Mouse (Mus musculus) granulocyte monocyte progenitor cell, adult 5-6 weeks (primary cell): ENCODE data around the gene Plcb1. TPM values are rescaled to one million over a fixed set of nuclear protein-coding genes. Genes with fewer than 3 reads are reported as not detected.
A peak's percentile ranks its signal among the peaks of the same experiment; 100 is the strongest.

Experiments
- ATAC-seq: replicated peaks from 2 replicates; pipeline ENCODE4 v1.8.0; 2016; ENCODE audit warnings: mild to moderate bottlenecking, moderate TSS enrichment, inconsistent platforms; ENCODE audit not compliant: poor library complexity, severe bottlenecking
- total RNA-seq, 2 experiments: library from RNA; stranded (forward) in 1 of 2; stranded (reverse) in 1 of 2; fragments of 200-712, 200-1000 nt in 1 of 2; fragments of >200 nt in 1 of 2; fragmentation: Nextera tagmentation in 1 of 2; gene quantifications; 2 replicates each; pipeline ENCODE4 v1.2.3; 2014 to 2017

The Plcb1 gene
- total RNA-seq, 2 experiments from 2014 or later: 7.9 to 8.2 TPM

DNA sequence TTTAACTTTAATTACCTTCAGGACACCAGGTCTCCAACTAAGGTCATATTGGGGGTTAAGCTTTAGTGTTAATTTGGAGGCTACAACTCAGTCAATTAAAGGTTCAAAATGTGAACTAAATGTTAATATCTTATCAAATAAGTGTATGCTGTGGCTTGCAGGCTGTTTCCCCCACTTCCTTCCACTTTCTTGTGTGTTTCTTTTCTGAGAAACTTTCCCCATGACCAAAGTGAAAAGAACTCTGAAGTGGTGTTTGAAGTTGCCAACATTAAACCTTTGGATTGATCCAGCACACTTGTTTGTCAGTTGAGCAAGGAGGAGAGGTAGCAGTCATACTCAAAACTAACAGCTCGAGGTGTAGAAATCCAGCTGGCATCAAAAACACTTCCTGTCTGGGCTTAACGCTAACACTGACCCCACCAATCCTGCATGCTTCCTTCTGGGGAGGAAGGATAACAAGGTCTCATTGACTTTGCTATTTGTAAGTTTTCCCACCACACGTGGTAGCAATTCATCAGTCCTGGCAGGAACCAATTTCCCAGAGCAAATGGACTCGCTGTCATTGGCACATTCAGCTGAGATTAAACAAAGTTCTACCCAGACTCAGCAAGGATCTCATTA lies 249.9 kb downstream of the Plcb1 start:
- peak; percentile 90 for ATAC-seq

DNA sequence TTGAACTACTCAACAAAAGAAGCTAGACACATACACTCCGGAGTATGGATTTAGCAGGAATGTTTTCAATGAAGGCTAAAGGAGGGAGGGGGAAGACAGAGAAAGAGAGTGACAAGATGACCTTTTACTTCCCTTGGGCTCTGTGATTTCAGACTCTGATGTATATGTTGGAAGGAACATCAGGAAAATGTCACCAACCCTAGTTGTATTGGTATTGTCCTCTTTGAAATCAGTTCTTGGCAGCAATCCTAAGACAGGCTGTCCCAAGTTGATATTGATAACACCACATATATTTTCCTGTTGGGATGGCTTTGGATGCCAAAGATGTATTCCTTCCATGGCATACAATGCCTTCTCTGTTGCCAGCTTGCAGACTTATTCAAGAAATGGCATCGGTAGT lies 262.9 kb downstream of the Plcb1 start:
- no peak for ATAC-seq

DNA sequence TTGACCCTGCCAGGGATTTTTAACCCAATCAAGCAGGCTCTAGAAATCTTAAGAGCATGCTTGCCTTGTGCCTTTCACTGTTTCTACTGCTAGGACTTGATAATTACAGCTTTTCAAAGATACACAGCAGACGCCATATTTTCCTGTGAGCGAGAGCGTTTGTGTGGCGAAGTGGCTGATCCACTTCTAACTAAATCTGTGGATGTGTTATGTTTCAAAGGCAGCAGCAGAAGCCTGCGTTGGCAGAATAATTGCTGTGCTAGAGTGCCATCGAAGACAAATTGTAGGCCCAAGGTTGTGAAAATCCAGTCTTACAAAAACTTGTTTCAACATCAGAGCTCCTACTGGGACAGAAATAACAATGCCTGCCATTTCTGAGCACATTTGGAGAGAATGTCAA lies 263.4 kb downstream of the Plcb1 start:
- ATAC-seq: no peak

DNA sequence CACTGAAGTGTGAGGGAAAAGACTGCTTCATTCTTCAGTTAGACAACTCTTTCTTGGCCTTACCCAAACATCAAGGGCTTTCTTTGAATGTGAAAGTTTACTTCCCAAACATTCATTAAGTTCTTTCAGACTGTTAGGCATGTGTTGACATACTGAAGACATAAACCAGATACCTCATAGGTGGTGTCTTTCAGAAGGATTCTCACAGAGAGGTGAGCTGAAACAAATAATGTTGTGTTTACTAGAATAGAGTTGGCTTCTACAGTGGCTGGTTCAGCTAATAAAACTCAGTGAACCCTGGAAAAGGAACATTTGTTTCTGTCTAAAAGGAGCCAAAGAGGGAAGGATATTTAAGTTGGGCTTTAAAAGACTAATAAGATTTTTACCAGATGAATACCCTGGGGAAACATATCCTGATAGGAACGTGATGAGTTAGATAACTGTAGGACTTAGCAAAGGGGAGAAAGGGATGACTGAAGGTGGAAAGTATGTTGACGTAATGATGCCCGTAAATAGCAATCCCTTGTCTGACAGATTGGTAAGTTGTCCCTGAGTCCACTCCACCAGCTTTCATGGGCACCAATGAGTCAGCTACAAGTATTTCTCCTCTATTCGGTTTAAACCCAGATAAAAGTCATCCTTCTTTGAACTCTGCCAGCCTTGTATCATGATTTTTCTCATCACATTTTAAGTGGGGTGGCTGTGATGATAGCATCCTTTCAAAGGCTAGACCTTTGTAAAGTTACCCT lies 265.8 kb downstream of the Plcb1 start:
- ATAC-seq: no peak

DNA sequence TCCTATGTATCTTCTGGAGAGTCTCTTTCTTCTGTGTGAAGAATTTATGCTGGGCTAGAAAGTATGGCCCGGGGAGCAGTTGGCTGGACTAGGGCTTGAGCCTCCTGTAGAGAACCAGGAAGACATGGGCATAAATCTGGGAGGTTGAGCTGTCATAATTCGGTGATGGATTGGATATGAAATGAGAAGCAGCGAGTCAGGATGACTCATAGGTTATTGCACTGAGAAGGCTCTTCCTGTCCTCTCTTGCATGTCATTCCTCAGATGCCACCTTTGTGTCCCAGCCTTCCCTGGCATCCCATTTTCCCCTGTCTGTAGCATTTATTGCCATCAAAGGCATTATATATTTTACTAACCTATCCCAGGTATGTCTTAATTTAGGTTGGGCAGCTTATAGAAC lies 267.5 kb downstream of the Plcb1 start:
- no peak for ATAC-seq

DNA sequence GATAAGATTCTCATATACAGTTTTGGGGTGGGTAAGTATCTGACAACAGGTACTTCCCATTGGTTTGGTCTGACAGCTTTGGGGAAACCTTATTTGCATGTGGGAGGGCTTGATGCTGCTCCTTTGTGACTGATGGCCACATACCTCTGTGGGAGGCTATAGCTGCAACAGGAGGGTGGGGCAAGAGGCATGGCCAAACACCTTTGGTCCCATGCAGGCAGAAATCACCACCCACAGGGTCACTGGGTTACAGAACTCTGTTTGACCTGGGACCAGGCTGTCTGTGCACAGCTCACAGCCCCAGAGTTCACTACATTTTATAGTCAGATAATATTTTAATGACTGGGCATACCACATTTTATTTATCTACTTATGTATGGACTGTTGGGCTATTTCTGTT lies 281.6 kb downstream of the Plcb1 start:
- no peak for ATAC-seq

DNA sequence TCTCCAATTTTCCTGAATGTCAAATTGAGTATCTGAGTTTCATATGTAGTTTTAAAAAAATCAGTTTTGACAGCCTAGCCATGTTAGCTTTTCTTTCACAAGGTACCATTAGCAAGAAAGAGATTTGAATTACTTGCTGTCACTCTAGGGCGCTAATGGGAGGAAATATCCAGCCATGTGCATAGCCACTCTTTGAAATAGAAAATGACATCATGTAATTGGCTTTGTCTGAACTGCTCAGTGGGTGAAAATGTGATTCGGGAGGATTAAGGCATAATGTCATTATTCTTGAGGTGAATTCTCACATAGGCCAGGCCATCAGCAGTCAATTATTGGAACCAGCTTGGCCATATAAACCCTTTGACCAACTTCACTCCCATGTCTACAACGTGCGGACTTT lies 285.5 kb downstream of the Plcb1 start:
- ATAC-seq: no peak

DNA sequence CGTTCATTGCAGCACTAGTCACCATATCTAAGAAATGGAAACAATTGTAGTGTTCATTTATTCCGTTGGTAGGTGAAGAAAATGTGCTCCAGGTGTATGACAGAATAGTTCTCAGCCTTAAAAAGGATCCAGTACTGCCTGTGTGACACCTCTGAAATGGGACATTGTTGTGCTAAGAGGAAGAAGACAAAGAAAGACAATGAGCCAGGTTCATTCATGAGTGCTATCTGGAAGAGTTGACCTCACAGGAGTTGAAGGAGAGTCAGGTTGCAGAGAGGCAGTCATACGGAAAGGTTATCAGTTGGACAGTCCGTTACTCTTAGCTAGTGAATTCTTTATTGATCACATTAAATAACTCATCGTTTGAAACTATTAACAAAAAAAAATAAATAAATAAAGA lies 286.6 kb downstream of the Plcb1 start:
- ATAC-seq: no peak

DNA sequence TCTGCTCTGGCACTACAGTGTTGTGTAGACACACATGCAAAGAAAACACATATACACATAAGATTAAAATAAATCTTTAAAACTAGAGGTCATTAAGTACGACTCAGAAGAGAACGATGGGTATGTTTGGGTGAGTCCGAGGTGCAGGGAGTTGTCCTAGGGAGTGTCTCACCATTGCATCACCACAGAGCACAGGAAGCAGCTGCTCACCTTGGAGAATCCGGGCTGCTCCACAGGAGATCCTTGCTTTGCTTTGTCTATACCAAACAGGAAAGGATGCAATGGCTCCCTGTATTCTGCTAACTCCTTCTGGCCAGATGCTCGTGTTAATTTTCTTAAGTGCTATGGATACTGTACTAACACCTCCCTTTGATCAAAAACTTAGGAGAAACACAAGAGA lies 287.1 kb downstream of the Plcb1 start:
- no peak for ATAC-seq

DNA sequence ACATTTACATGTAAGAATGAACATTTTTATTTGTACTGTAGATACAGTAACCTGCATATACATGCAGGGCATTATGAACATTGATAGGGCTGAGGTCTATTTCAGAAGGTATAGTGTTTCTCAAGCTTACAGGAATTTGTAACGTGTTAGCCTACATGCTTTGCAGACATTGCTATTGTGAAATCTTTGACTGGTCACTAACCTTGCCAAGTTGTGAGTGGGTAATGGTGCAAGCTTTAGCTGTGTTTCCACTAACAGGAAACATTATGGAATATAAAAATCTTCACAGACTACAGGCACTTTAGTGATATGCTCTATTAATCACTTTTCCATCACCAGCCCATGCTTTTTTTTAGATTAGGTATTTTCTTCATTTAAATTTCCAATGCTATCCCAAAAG lies 289.5 kb downstream of the Plcb1 start:
- peak; percentile 52 for ATAC-seq

DNA sequence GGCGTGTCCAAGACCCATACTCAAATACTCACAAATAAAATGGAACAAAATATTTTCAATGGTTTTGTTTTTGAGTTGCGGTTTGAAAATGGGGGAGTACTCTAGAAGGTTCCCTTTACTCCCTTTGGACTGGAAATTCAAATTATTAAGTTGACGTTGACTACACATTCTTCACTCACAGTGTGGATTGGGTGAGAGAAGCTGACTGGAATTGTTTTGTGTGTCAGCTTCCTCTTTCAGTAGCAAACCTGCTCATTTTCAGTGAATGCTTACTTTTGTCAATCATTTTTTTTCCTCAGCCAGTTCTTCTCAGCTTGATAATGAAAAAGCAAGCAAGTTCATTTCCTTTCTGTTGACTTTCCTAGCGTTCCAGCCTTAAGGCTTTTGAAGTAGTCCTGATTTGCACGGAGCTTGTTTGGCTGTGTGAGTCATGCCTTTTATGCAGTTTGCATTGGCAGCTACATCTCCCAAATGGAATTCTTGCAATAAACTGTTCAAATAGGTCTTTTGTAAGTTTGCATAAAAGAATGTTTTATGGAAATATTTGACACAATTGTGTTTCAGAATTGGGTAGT lies 306.8 kb downstream of the Plcb1 start:
- no peak for ATAC-seq

DNA sequence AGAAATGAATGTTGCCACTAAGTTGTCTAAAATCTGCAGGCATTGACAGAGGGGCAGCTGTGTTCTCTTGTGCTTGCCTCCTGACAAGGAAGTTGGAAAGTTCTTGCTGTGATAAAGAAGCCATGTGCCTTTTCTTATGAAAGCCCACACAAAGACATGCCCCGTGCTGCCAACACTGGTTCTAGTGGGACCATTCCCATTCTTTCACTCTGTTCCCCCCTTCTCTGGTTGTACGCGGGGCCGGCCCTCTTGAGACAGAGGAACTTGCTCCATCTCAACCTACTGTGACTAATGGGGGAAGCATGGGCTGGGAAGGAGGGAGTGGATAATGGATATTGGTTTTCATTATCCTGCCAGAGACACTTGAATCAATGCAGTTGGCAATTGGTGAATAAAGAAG lies 315.4 kb downstream of the Plcb1 start:
- ATAC-seq: no peak

DNA sequence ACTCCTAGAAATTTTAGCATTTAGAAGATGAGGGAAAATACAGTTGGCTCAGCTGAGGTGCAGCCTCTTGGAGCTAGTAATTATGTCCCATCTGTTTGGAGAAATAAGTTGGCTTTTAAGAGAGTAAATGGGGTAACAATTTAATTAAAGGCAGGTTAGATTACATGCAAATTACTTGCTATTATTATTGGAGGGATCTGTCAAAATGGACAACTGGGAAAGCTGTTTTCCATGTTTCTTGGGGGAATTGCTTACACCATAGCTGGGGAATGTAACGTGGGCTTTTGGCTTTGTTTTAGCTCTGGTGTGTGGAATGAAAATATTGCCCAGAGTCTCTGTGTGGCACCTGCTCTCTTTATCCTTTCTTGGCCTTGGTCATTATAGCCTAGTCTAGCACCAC lies 316.1 kb downstream of the Plcb1 start:
- ATAC-seq: no peak

DNA sequence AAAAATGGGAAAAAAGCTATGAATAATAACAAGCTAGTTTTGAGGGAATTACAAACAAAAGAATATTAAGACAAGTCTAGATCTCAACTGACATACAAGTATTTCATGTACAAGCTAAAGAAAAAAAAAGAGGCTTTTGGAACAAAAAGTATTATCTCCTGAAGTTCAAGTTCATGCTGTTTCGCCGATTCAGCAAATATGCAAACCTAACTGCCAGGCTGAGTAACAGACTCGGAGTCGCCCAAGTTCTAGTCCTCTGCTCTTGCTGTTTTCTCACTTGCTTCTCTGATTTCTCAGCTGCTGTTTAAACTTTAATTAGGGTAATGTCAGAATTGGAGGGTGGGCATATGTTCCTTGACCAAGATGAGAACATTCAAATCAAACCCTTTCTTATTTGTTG lies 320.8 kb downstream of the Plcb1 start:
- ATAC-seq: no peak

DNA sequence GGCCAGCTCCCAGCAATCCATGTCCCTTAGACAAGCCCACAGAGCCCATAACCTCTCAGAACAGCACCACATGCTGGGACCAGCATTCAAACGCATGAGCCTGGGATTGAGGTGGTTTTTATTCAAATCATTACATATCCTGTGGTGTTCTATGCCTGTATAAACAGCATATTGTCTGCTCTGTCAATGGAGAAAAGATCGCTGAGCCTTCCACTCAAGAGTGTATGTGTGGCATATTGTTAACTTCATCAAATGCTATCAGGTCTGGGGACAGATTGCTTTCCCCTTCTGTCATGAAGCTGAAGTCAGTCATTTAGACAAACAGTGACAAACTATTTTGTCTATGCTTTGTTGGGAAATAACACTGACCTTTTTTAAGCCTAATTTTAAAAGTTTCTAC lies 322.7 kb downstream of the Plcb1 start:
- ATAC-seq: no peak

DNA sequence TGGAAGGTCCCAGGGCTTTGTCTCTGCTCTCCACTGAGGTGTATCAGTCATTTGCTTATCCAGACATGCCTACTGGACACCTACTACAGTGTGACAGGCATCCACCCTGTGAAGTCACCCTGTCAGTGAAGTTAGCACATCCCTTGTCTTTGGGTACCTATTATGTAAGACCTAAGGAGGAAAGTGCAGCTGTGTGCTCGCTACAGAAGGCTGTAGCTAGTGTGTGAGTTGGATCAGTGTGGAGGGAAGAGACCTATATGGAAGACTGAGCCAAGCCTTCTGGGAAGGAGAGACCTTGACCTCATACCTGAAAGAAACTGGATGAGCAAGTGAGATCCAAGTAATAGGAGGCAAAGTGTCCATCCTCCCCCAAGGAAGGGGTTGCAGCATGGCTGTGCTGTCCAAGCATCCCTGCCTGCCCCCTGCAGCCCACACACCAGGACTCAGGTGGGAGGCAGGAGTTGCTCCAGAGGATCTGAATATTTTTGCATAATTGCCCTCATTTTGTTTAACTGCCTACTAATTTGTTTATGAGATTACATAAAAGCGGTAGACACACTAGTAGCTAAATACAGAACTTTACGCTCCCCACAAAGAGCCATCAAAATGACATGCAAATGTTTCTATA lies 328.7 kb downstream of the Plcb1 start:
- ATAC-seq: no peak

DNA sequence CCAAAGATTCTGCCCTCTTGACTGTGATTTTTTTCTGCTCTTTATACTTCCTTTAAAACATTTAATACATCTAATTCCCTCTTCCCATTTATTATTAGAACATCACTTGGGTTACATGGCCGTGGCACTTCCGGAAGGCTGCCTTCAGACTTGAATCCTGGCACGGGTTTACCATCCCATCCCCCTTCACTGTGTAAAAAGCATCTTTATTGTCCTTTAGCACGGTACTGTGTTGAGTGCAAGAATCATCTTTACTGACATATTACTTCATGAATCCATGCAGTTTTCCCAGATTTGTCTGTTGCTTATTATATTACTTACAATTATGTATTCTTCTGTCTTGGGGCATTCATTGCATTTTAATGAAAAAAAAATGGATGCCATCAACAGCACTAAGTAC lies 337.2 kb downstream of the Plcb1 start:
- no peak for ATAC-seq

DNA sequence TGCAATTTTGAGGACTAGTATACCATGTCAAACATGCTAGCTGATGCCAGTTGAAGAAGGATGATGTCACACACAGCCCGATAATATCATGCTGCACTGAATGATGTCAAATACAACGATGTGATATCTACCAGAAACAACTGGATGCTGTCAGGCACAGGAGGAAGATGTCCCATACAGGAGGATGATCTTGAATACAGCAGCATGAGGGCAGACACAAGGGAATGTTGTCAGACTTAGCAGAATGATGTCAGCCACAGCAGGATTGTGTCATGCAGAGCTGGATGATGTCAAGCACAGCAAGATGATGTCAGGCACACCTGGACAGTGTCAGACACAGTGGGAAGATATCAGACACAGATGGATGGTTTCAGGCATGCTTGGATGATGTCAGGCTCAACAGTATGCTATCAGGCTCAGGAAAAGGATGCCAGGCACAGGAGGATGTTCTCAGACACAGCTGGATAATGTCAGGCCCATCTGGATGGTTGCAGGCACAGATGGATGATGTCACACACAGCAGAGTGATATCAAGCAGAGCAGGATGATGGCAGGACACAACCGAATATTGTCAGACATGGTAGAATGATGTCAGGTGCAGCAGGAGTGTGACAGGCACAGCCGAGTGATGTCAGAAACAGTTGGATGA lies 338.0 kb downstream of the Plcb1 start:
- ATAC-seq: no peak

DNA sequence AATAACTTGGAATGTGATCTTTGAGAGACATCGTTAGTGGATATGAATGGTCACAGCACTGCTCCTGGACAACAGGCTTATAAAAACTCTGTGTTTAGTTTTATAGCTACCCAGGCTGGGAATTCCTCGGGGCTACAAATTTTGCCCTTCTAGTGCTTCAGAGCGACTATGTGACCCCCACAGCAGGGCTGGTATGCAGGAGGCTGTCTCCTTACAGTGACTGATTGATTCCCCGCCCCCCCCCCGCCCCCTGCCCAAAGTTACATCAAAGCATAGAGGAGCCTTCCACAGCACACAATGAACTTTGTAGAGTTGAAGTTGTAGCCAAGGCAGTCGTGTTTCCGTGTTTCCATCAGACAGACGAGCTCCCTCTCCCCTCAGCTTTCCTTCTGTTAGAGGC lies 354.7 kb downstream of the Plcb1 start:
- ATAC-seq: no peak

DNA sequence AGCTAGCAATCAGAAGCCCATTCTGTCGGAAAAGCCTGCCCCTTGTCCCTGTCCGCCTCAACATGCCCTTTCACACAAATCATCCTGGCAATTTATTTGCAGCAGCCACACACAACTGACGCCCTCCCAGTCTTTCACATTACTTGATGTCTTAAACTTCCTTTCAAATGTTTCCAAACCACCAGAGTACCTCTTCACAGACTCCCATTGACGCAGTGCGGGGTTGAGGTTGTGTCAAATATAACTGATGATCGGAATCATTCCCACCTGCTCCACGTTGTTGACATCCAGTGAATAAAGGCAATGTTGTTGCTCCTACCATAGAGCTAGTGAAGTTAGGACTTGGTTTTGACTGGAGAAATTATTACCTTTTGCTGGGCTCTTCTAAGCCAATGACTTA lies 366.4 kb downstream of the Plcb1 start:
- ATAC-seq: no peak

DNA sequence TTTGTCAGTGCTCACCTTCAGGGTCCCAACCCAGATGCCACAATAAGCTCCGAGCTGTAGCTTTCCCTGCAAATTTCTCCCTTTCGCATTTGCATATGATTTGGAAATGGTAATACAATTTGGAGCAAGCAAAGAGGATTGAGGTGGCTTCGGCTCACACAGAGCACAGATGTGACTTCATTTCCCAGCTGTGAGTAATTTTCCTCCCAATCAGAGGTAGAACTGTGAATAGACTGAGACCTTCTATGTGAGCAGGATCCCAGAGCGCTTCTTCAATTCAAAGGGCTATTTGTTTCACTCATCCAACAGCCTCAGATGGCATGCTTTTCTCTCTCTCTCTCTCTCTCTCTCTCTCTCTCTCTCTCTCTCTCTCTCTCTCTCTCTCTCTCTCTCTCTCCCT lies 367.4 kb downstream of the Plcb1 start:
- no peak for ATAC-seq
